Mouse (Mus musculus) hematopoietic stem cell, adult 5-6 weeks (primary cell): ENCODE measurements around the gene Rars2. TPM values are rescaled to one million over a fixed set of nuclear protein-coding genes. Genes with fewer than 3 reads are reported as not detected.

Experiments
- ATAC-seq, 2 experiments: fragments of 125-278 bp in 1 of 2; replicated peaks in 1 of 2; 2 replicates each; pipeline ENCODE4 v1.8.0; 2016 to 2017; ENCODE audit warnings: inconsistent platforms in 2 of 2, mild to moderate bottlenecking in 2 of 2, moderate number of reproducible peaks in 2 of 2, low read depth in 1 of 2, moderate TSS enrichment in 1 of 2; ENCODE audit not compliant: low FRiP score in 2 of 2, poor library complexity in 2 of 2, severe bottlenecking in 2 of 2, insufficient read depth in 1 of 2, low TSS enrichment in 1 of 2
- total RNA-seq: library from RNA; stranded (forward); fragments of 172-1452, 232-1000 nt; gene quantifications from 2 replicates; pipeline ENCODE4 v1.2.3, GENCODE M21; 2017

Rars2 gene
- total RNA-seq, 1 experiment from 2014 or later, result 38.9 TPM

DNA sequence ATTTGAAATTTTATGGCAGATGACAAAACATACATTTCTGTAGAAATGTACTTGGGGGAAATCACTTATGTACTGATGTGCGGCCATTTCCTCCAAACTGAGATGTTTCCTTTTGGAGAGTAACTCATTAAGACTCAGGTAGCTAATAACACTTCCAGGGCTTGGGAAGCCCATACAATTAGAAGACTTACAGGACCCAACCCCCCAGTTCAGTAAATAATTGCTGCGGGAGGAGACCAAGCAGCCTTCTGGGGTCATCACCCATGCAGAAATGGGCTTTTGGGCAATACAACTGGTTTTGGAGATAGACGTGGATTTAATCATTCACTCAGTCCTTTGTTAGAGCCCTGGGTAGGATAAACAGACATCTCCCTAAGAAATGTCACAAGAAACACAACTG, 92.5 kb downstream of the Rars2 start:
- no peak for ATAC-seq

DNA sequence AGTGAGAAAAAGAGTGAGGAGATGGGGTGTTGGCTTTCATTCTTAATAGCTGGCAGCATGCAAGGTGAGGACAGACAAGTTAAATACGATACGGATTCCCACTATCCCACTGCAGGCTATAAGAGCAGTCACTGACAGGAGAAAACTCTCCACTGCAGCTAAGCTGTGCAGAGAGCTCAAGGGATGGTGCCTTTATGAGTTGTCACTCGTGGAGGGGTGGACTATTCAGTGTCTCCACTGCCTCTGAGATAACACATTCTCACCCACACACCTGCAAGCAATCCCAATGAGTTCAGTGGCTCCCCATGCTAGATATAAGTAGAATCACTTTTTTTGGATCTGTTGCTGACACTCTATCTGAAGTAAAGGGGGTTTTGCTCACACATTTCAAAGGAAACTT, 93.4 kb downstream of the Rars2 start:
- no peak for ATAC-seq

Other genes starting within 250 kb of the Rars2 start
- 55.5 and 66.7 TPM in 2 replicates for gene Akirin2, start 64.0 kb upstream of the Rars2 start, total RNA-seq
- gene Orc3, start within 50 bp of the Rars2 start, total RNA-seq, result 107 and 116 TPM in 2 replicates
- gene Slc35a1, start 72.5 kb downstream of the Rars2 start, total RNA-seq, result 42.3 and 44.1 TPM in 2 replicates
- not detected in 2 replicates for gene Cfap206, start 115.2 kb downstream of the Rars2 start, total RNA-seq
- gene Gm136, start 141.3 kb downstream of the Rars2 start, total RNA-seq, result not detected in 2 replicates
- gene Smim8, start 163.5 kb downstream of the Rars2 start, total RNA-seq, result 22.5 and 49.1 TPM in 2 replicates